Mouse (Mus musculus): ENCODE measurements around the gene Tada2b.
A peak's percentile ranks its signal among the peaks of the same experiment; 100 is the strongest.

Gene Tada2b

GRCm38 (mm10) chr5:36446166-36446890, 37.8 kb downstream of the Tada2b start:
- DNase-seq (ENCODE audit: low spot score in 2 of 2): no peak

GRCm38 (mm10) chr5:36445028-36445427, 39.1 kb downstream of the Tada2b start:
- no peak for DNase-seq (ENCODE audit: low spot score in 2 of 2)

GRCm38 (mm10) chr5:36444611-36445010, 39.5 kb downstream of the Tada2b start:
- DNase-seq (ENCODE audit: low spot score in 2 of 2): no peak

GRCm38 (mm10) chr5:36440741-36441140, 43.3 kb downstream of the Tada2b start:
- no peak for DNase-seq (ENCODE audit: low spot score in 2 of 2)

GRCm38 (mm10) chr5:36436858-36437257, 47.2 kb downstream of the Tada2b start:
- DNase-seq (ENCODE audit: low spot score in 2 of 2): no peak

- peak in 1 of 2 experiments; percentile 16 for DNase-seq (ENCODE audit: low spot score in 2 of 2)
Measured at GRCm38 (mm10) chr5:36434398-36434967, 49.6 kb downstream of the Tada2b start.

GRCm38 (mm10) chr5:36431711-36432110, 52.4 kb downstream of the Tada2b start:
- no peak for DNase-seq (ENCODE audit: low spot score in 2 of 2)

GRCm38 (mm10) chr5:36429551-36429950, 54.5 kb downstream of the Tada2b start:
- no peak for DNase-seq (ENCODE audit: low spot score in 2 of 2)

- DNase-seq (ENCODE audit: low spot score in 2 of 2): no peak
Measured at GRCm38 (mm10) chr5:36427831-36428230, 56.3 kb downstream of the Tada2b start.

GRCm38 (mm10) chr5:36426404-36426803, 57.7 kb downstream of the Tada2b start:
- DNase-seq (ENCODE audit: low spot score in 2 of 2): no peak

GRCm38 (mm10) chr5:36424676-36425075, 59.4 kb downstream of the Tada2b start:
- DNase-seq (ENCODE audit: low spot score in 2 of 2): no peak
